Mouse (Mus musculus) testis, adult 2 months (tissue): ENCODE measurements around the gene Pmepa1.

Experiments
- CTCF ChIP-seq: fragments of 200-500 bp; IDR thresholded peaks from 2 replicates; pipeline ENCODE4 v1.5.1; 2012; ENCODE audit warnings: low read depth, mild to moderate bottlenecking, inconsistent platforms, low read length, moderate library complexity; ENCODE audit not compliant: control insufficient read depth, insufficient read depth, insufficient replicate concordance
- POLR2A ChIP-seq: fragments of 200-500 bp; IDR thresholded peaks from 2 replicates; pipeline ENCODE4 v1.6.1; 2012; ENCODE audit warnings: low read depth, mild to moderate bottlenecking, inconsistent platforms, low read length, moderate library complexity; ENCODE audit not compliant: control insufficient read depth

GRCm38 (mm10) chr2:173212227-173212626 is 64.1 kb downstream of the Pmepa1 start:
- TF ChIP-seq POLR2A, result no peak
- TF ChIP-seq CTCF, result no peak
